Mouse (Mus musculus) thymus, adult 2 months (tissue): ENCODE data around the gene Lsm11. TPM values are rescaled to one million over a fixed set of nuclear protein-coding genes. Genes with fewer than 3 reads are reported as not detected.

ENCODE experiments used
- DNase-seq: peaks from one replicate; pipeline ENCODE4 v3.0.0; 2021
- H3K27ac ChIP-seq: fragments of 200-500 bp; 2 replicates; pipeline ENCODE4 v1.5.1; 2012; ENCODE audit warnings: low read length, control low read depth; ENCODE audit not compliant: control insufficient read depth, insufficient read depth
- H3K27me3 ChIP-seq: fragments of 200-500 bp; 2 replicates; pipeline ENCODE4 v1.6.1; 2012; ENCODE audit warnings: mild to moderate bottlenecking, low read length, moderate library complexity, mixed read lengths; ENCODE audit not compliant: control insufficient read depth, insufficient read depth
- H3K36me3 ChIP-seq: fragments of 200-500 bp; 2 replicates; pipeline ENCODE4 v1.6.1; 2012; ENCODE audit warnings: mild to moderate bottlenecking, low read length, moderate library complexity; ENCODE audit not compliant: control insufficient read depth, insufficient read depth
- H3K4me1 ChIP-seq: fragments of 200-500 bp; replicated peaks from 2 replicates; pipeline ENCODE4 v1.6.1; 2012; ENCODE audit warnings: low read length; ENCODE audit not compliant: control insufficient read depth, insufficient read depth
- H3K4me3 ChIP-seq: fragments of 200-500 bp; 2 replicates; pipeline ENCODE4 v1.5.1; 2012; ENCODE audit warnings: mild to moderate bottlenecking, low read length, control low read depth, moderate library complexity; ENCODE audit not compliant: control insufficient read depth, insufficient read depth
- CTCF ChIP-seq: fragments of 200-500 bp; IDR thresholded peaks from 2 replicates; pipeline ENCODE4 v1.5.1; 2012; ENCODE audit warnings: mild to moderate bottlenecking, control low read depth, low read length, moderate library complexity, borderline replicate concordance; ENCODE audit not compliant: control insufficient read depth, poor library complexity, insufficient read depth; ENCODE audit errors: extremely low read depth
- POLR2A ChIP-seq: fragments of 200-500 bp; IDR thresholded peaks from 2 replicates; pipeline ENCODE4 v1.6.1; 2012; ENCODE audit warnings: mild to moderate bottlenecking, low read length, control low read depth, moderate library complexity; ENCODE audit not compliant: control insufficient read depth, poor library complexity, insufficient read depth; ENCODE audit errors: extremely low read depth
- WGBS: fragments of 180-500 bp; shearing (Covaris S2); methylation state at CpG from one replicate; pipeline ENCODE4 v1.1.7; 2018; 5-methylcytosine and 5-hydroxymethylcytosine counted together
- polyA plus RNA-seq: library from polyadenylated mRNA; depleted of rRNA; stranded (reverse); fragments of >200 nt; gene quantifications from 2 replicates; pipeline ENCODE4 v1.2.3, GENCODE M21; 2012

Lsm11 gene
- polyA plus RNA-seq, 1 experiment = 11.4 TPM

GRCm38 (mm10) chr11:45932771-45933170, 12.0 kb downstream of the Lsm11 start:
- TF ChIP-seq CTCF (no peak), POLR2A (no peak)
- H3K27ac ChIP-seq = no peak overlapping the region
- no peaks in the 10 kb centered on the region for H3K4me1 ChIP-seq
- H3K4me3 ChIP-seq = no peak overlapping the region
- H3K27me3 ChIP-seq = no peaks in the 10 kb centered on the region
- peaks cover 34% of the 10 kb centered on the region for H3K36me3 ChIP-seq
- DNase-seq = no peak
- WGBS = 97% methylated on average over 10 of the region's 10 CpGs

DNA sequence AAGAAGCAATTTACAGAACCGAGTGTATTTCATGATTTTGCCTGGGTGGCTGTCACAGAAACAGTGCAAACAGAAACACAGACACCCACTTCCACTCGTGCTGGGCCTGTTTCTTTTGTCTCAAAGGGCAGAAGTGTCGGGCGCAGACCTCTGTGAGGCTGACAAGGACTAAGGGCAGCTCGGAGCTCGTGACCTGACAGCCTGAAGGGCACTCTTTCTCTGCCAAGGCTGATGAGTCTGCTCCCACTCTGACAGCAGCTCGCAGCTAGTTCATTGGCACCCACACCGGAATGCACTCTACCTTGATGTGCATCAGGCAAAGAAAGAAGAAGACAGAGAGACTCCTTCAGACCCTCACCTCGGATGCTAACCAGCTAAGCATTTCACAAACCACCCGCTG, 15.2 kb downstream of the Lsm11 start:
- Histone ChIP-seq H3K27me3 (no peaks in the 10 kb centered on the region), H3K36me3 (peaks cover 16% of the 10 kb centered on the region), H3K4me1 (peaks cover 2% of the 10 kb centered on the region; the same call in 1 of the 2 replicates), H3K27ac (no peak overlapping the region), H3K4me3 (no peak overlapping the region)
- no peak for DNase-seq
- 97% methylated on average over 10 of the region's 10 CpGs for WGBS
- TF ChIP-seq CTCF = no peak
- TF ChIP-seq POLR2A = no peak

DNA sequence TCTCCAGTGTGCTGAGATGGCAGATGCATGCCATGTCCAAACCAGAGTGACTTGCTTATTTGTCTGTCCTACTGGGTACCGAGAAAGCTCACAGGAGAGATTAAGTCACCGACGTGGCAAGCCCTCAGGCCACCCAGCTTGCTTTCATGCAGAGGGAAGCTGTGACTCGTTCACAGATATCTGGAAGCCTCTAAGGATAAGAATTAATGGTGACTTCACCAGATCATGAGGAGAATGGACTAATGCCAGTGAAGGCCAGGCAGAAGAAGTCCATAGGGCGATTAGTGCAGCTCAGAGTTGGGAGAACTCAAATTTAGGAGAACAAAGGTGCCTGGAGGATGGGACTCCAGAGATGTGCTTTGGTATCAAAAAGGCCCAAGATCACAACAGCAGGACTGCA, 17.3 kb downstream of the Lsm11 start:
- no peaks in the 10 kb centered on the region for H3K27me3 ChIP-seq

GRCm38 (mm10) chr11:45926640-45927082, 18.1 kb downstream of the Lsm11 start:
- Histone ChIP-seq H3K4me1 (peaks cover 2% of the 10 kb centered on the region; the same call in 1 of the 2 replicates), H3K27ac (no peak overlapping the region), H3K4me3 (peak overlapping the region; percentile 50), H3K27me3 (no peaks in the 10 kb centered on the region), H3K36me3 (0 out of 2 replicates have a peak, but pooled peaks cover under 1% of the 10 kb centered on the region)
- TF ChIP-seq CTCF (peak; percentile 65; the same call in 1 of the 2 replicates), POLR2A (no peak)
- peak; percentile 75 for DNase-seq
- WGBS = 2% methylated on average over 9 of the region's 9 CpGs

More for the DNA sequence above, 17.3 kb downstream of the Lsm11 start:
- peaks cover 2% of the 10 kb centered on the region; the same call in 1 of the 2 replicates for H3K4me1 ChIP-seq
- no peak overlapping the region for H3K27ac ChIP-seq
- H3K36me3 ChIP-seq = 0 out of 2 replicates have a peak, but pooled peaks cover 3% of the 10 kb centered on the region
- TF ChIP-seq POLR2A (no peak), CTCF (no peak)
- no peak overlapping the region for H3K4me3 ChIP-seq
- WGBS = 84% methylated on average over 5 of the region's 5 CpGs
- DNase-seq = no peak

- H3K4me3 ChIP-seq = no peak overlapping the region
- 89% methylated on average over 6 of the region's 6 CpGs for WGBS
- no peaks in the 10 kb centered on the region for H3K36me3 ChIP-seq
- no peaks in the 10 kb centered on the region for H3K27me3 ChIP-seq
- DNase-seq = no peak
- H3K27ac ChIP-seq = no peak overlapping the region
- TF ChIP-seq POLR2A (no peak), CTCF (no peak)
- peaks cover 2% of the 10 kb centered on the region; the same call in 1 of the 2 replicates for H3K4me1 ChIP-seq
Measured at GRCm38 (mm10) chr11:45925436-45925835, 19.3 kb downstream of the Lsm11 start.

DNA sequence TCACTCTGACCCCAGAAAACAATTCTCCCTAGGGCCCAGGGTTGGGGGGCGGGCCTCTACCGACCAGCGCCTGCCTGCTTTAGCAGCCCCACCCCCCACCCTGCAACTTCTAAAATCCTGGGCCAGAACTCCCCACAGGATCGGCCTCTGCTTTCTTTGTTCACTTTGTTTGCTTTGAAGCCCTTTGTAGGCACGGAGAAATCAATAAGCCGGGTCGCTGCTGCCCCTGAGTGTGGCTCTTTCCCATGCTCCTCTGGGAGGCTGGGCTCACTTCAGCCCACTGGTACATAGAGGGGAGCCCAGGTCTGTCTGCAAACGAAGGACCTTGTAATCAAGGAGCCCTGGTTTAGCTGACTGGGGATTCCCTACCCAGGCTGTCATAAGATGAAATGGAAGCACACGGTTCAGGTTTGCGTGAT, 23.2 kb downstream of the Lsm11 start:
- no peak overlapping the region for H3K27ac ChIP-seq
- TF ChIP-seq CTCF = no peak
- no peak for TF ChIP-seq POLR2A
- 61% methylated on average over 10 of the region's 10 CpGs for WGBS
- H3K4me3 ChIP-seq = no peak overlapping the region
- peaks cover 2% of the 10 kb centered on the region; the same call in 1 of the 2 replicates for H3K4me1 ChIP-seq
- H3K27me3 ChIP-seq = no peaks in the 10 kb centered on the region
- no peaks in the 10 kb centered on the region for H3K36me3 ChIP-seq
- DNase-seq = no peak

DNA sequence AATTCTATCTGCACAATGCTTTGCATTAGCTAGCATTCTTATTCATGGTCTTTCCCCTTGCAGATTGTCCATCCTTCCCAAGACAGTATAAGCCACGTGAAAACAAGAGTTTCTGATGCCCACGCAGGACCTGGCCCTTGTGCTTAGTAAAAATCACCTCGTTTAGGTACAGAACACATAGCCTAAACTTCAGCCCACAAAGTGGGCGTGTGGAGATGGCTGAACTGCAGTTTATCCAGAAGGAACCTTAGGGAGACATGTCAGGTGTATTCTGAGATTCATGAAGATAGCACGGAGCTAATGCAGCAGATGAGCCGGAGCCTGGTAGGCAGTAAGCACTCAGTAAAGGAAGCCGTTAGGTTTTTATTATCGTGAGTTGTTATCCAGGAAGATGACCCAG, 23.7 kb downstream of the Lsm11 start:
- H3K36me3 ChIP-seq = no peaks in the 10 kb centered on the region
- no peaks in the 10 kb centered on the region for H3K4me1 ChIP-seq
- TF ChIP-seq CTCF (no peak), POLR2A (no peak)
- H3K27ac ChIP-seq = no peak overlapping the region
- H3K4me3 ChIP-seq = no peak overlapping the region
- no peak for DNase-seq
- no peaks in the 10 kb centered on the region for H3K27me3 ChIP-seq
- WGBS = 84% methylated on average over 8 of the region's 8 CpGs
